Mouse (Mus musculus): ENCODE data around the gene Fam98c.

- TF ChIP-seq POLR2A (IDR thresholded peaks at IDR 0.05; ENCODE audit: borderline replicate concordance, insufficient read depth, low read length) = no peak
- TF ChIP-seq CTCF (IDR thresholded peaks at IDR 0.05; ENCODE audit: borderline replicate concordance, insufficient read depth, low read depth, low read length) = no peak
Measured at GRCm38 (mm10) chr7:29146625-29147367, 9.2 kb downstream of the Fam98c start.

Data from cerebellum, adult 2 months (tissue).